Mouse (Mus musculus) liver, postnatal 0 days (tissue): ENCODE data around the gene Tmem184b. TPM values are rescaled to one million over a fixed set of nuclear protein-coding genes. Genes with fewer than 3 reads are reported as not detected.

Experiments used
- ATAC-seq: fragments of 200-750 bp; cut with Nextera tagmentation; 2 replicates; pipeline ENCODE4 v1.8.0; 2017; ENCODE audit warnings: mild to moderate bottlenecking, moderate library complexity
- DNase-seq: peaks from one replicate; pipeline ENCODE4 v3.0.0-alpha.2; 2016
- H3K27ac ChIP-seq: fragments of 300-500 bp; sonication (generic); 2 replicates; pipeline ENCODE4 v1.5.1; 2014; ENCODE audit warnings: antibody characterized with exemption, moderate library complexity, mild to moderate bottlenecking, low read depth
- H3K27me3 ChIP-seq: fragments of 300-500 bp; sonication (generic); 2 replicates; pipeline ENCODE4 v1.6.1; 2014; ENCODE audit warnings: low read length, control low read depth, mixed read lengths; ENCODE audit not compliant: insufficient read depth
- H3K36me3 ChIP-seq: fragments of 300-500 bp; sonication (generic); replicated peaks from 2 replicates; pipeline ENCODE4 v1.6.1; 2014; ENCODE audit warnings: mild to moderate bottlenecking, control low read depth, low read length, moderate library complexity, mixed read lengths; ENCODE audit not compliant: insufficient read depth
- H3K4me1 ChIP-seq: fragments of 300-500 bp; sonication (generic); 2 replicates; pipeline ENCODE4 v1.6.1; 2014; ENCODE audit warnings: antibody characterized with exemption, mild to moderate bottlenecking, control low read depth; ENCODE audit not compliant: insufficient read depth
- H3K4me2 ChIP-seq: fragments of 300-500 bp; sonication (generic); 2 replicates; pipeline ENCODE4 v1.6.1; 2014; ENCODE audit warnings: low read depth, mild to moderate bottlenecking, low read length, moderate library complexity, mixed read lengths
- H3K4me3 ChIP-seq: fragments of 300-500 bp; sonication (generic); 2 replicates; pipeline ENCODE4 v1.5.1; 2014; ENCODE audit warnings: low read depth, low read length
- H3K9ac ChIP-seq: fragments of 300-500 bp; sonication (generic); replicated peaks from 2 replicates; pipeline ENCODE4 v1.6.1; 2014; ENCODE audit warnings: mild to moderate bottlenecking, moderate library complexity
- H3K9me3 ChIP-seq: fragments of 300-500 bp; sonication (generic); 2 replicates; pipeline ENCODE4 v1.6.1; 2016; ENCODE audit warnings: mild to moderate bottlenecking, control low read depth, low read length, mixed read lengths
- CTCF ChIP-seq: sonication (generic); IDR thresholded peaks from 2 replicates; pipeline ENCODE4 v1.5.1; 2016; ENCODE audit warnings: antibody characterized with exemption, low read depth
- EP300 ChIP-seq: IDR thresholded peaks from 2 replicates; pipeline ENCODE4 v1.6.1; 2016; ENCODE audit warnings: antibody characterized with exemption, low read depth, mild to moderate bottlenecking
- WGBS: fragments of 180-500 bp; shearing (Covaris S2); extraction: QIAGEN DNeasy Blood & Tissue Kit; methylation state at CpG from one replicate; pipeline ENCODE4 v1.1.7; 2014; ENCODE audit not compliant: insufficient replicate concordance; 5-methylcytosine and 5-hydroxymethylcytosine counted together
- polyA plus RNA-seq: library from polyadenylated mRNA; unstranded; fragments of >200 nt; fragmentation: Nextera tagmentation; extraction: Ambion mirVana; gene quantifications from 2 replicates; pipeline ENCODE4 v1.2.1, GENCODE M21; 2015

Gene Tmem184b
- polyA plus RNA-seq, 1 experiment from 2014 or later, result 8.4 TPM

GRCm38 (mm10) chr15:79399231-79400052 lies 3.9 kb downstream of the Tmem184b start:
- WGBS, result 80% methylated on average over 14 of the region's 14 CpGs
- no peaks in the 10 kb centered on the region for H3K27me3 ChIP-seq
- H3K4me1 ChIP-seq, result peaks cover 24% of the 10 kb centered on the region
- peak overlapping the region; percentile 34; the same call in 1 of the 2 replicates for H3K27ac ChIP-seq
- no peak overlapping the region for H3K4me2 ChIP-seq
- H3K9ac ChIP-seq, result no peak overlapping the region
- no peaks in the 10 kb centered on the region for H3K36me3 ChIP-seq
- H3K4me3 ChIP-seq, result no peak overlapping the region
- DNase-seq (no peak), ATAC-seq (no peak)
- H3K9me3 ChIP-seq, result no peaks in the 10 kb centered on the region
- TF ChIP-seq EP300, result no peak
- TF ChIP-seq CTCF, result no peak

- Histone ChIP-seq H3K27ac (no peak overlapping the region), H3K27me3 (no peaks in the 10 kb centered on the region), H3K4me3 (no peak overlapping the region), H3K9me3 (no peaks in the 10 kb centered on the region), H3K4me2 (no peak overlapping the region), H3K36me3 (no peaks in the 10 kb centered on the region), H3K9ac (no peak overlapping the region), H3K4me1 (peaks cover 33% of the 10 kb centered on the region)
- TF ChIP-seq CTCF (peak; percentile 72), EP300 (no peak; the same call in 1 of the 2 replicates)
- ATAC-seq (peak; percentile 32), DNase-seq (peak; percentile 46)
- WGBS, result 43% methylated on average over 11 of the region's 11 CpGs
These were observed 6.6 kb downstream of the Tmem184b start for GRCm38 (mm10) chr15:79396736-79397135.

GRCm38 (mm10) chr15:79395281-79395680 lies 8.1 kb downstream of the Tmem184b start:
- Histone ChIP-seq H3K4me1 (peaks cover 39% of the 10 kb centered on the region), H3K36me3 (no peaks in the 10 kb centered on the region), H3K9me3 (no peaks in the 10 kb centered on the region), H3K27me3 (no peaks in the 10 kb centered on the region), H3K27ac (no peak overlapping the region), H3K4me2 (no peak overlapping the region), H3K4me3 (no peak overlapping the region), H3K9ac (no peak overlapping the region)
- DNase-seq, result no peak
- no peak for ATAC-seq
- WGBS, result 73% methylated on average over 6 of the region's 6 CpGs
- TF ChIP-seq EP300, result no peak
- TF ChIP-seq CTCF, result no peak

GRCm38 (mm10) chr15:79394842-79395241 lies 8.5 kb downstream of the Tmem184b start:
- WGBS, result 69% methylated on average over 4 of the region's 4 CpGs
- Histone ChIP-seq H3K4me2 (no peak overlapping the region), H3K4me1 (peaks cover 40% of the 10 kb centered on the region)

GRCm38 (mm10) chr15:79393101-79393500 lies 10.3 kb downstream of the Tmem184b start:
- H3K27me3 ChIP-seq, result no peaks in the 10 kb centered on the region
- peak overlapping the region; percentile 66; the same call in 1 of the 2 replicates for H3K27ac ChIP-seq
- peaks cover 54% of the 10 kb centered on the region for H3K4me1 ChIP-seq
- H3K4me3 ChIP-seq, result no peak overlapping the region
- TF ChIP-seq CTCF, result no peak
- TF ChIP-seq EP300, result no peak
- DNase-seq, result no peak
- H3K9ac ChIP-seq, result no peak overlapping the region
- 77% methylated on average over 6 of the region's 6 CpGs for WGBS
- H3K4me2 ChIP-seq, result no peak overlapping the region
- H3K36me3 ChIP-seq, result no peaks in the 10 kb centered on the region
- no peaks in the 10 kb centered on the region for H3K9me3 ChIP-seq
- no peak for ATAC-seq

More at GRCm38 (mm10) chr15:79394842-79395241, 8.5 kb downstream of the Tmem184b start:
- DNase-seq (no peak), ATAC-seq (no peak)
- H3K9me3 ChIP-seq, result no peaks in the 10 kb centered on the region
- no peak for TF ChIP-seq EP300
- no peak for TF ChIP-seq CTCF
- H3K27ac ChIP-seq, result no peak overlapping the region
- H3K36me3 ChIP-seq, result no peaks in the 10 kb centered on the region
- H3K4me3 ChIP-seq, result no peak overlapping the region
- H3K27me3 ChIP-seq, result no peaks in the 10 kb centered on the region
- no peak overlapping the region for H3K9ac ChIP-seq

GRCm38 (mm10) chr15:79392527-79392926 lies 10.8 kb downstream of the Tmem184b start:
- Histone ChIP-seq H3K4me3 (no peak overlapping the region), H3K4me2 (no peak overlapping the region), H3K36me3 (no peaks in the 10 kb centered on the region), H3K9me3 (no peaks in the 10 kb centered on the region), H3K27me3 (no peaks in the 10 kb centered on the region), H3K4me1 (peaks cover 60% of the 10 kb centered on the region), H3K27ac (peak overlapping the region; percentile 66), H3K9ac (no peak overlapping the region)
- TF ChIP-seq EP300 (no peak), CTCF (no peak)
- 61% methylated on average over 5 of the region's 5 CpGs for WGBS
- no peak for ATAC-seq
- DNase-seq, result no peak
